Mouse (Mus musculus): ENCODE data around the gene Best3.
"Not testable (repeated sequence)": the region's sequence is repeated elsewhere in the genome, so short reads cannot be mapped to it uniquely, and the experiment has no call there.

DNA sequence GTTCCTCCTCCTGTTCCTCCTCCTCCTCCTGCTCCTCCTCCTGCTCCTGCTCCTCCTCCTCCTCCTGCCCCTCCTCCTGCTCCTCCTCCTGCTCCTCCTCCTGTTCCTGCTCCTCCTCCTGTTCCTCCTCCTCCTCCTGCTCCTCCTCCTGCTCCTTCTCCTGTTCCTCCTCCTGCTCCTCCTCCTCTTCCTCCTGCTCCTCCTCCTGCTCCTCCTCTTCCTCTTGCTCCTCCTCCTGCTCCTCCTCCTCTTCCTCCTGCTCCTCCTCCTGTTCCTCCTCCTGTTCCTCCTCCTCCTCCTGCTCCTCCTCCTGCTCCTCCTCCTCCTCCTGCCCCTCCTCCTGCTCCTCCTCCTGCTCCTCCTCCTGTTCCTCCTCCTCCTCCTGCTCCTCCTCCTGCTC, 39.7 kb downstream of the Best3 start:
- not testable (repeated sequence) for TF ChIP-seq CTCF (conservative IDR thresholded peaks at IDR 0.05; ENCODE audit: low read length); NANOG (IDR thresholded peaks at IDR 0.05; ENCODE audit: borderline replicate concordance, low read length); POU5F1 (IDR thresholded peaks at IDR 0.05; ENCODE audit: borderline replicate concordance, low read length)

Data from E14TG2a.4 (cell line).